Comparison of ENCODE assay signal across 29 mouse cellular contexts in the genomic region with DNA sequence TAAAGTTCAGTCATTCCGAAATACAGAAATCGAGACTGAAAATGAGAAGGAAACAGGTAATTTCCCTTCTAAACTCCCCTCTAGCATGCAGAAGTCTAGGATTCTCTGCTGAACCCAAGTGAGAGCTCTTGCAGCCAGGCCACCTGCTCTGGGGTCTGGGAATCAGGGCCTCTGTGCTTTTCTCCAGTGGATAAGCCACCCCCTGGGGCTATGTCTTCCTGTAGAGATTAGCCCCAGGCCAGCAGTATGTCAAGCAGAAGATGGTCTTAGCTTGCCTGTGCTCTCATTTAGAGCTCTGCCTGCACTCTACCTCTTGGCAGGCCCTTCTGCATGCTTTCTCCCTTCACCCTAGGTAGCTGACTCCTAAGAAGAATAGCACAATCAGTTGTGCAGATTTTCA.
"Had no signal": no experiment of that assay in that cellular context is flagged by ENCODE, and none has a peak within 500 bp of the region (broad histone marks: within the 10 kb centered on the region; RNA-seq: fewer than 3 reads in every experiment).

No protein-coding gene starts in this region.

- ATAC-seq: hindbrain, embryonic 16.5 days; inflammation-experienced regulatory T-cells, adult 6 months; intestine, embryonic 15.5 days; liver, embryonic 12.5 days had no signal

- H3K36me3 ChIP-seq: heart, embryonic 10.5 days; heart, embryonic 12.5 days; hindbrain, embryonic 10.5 days; hindbrain, embryonic 12.5 days; intestine, embryonic 15.5 days; kidney, embryonic 15.5 days; limb, embryonic 13.5 days; limb, embryonic 15.5 days; liver, embryonic 12.5 days had no signal

- H3K27ac ChIP-seq: gastrocnemius, adult 2 months; heart, embryonic 10.5 days; hindbrain, embryonic 10.5 days; hindbrain, embryonic 12.5 days; hindbrain, embryonic 14.5 days; intestine, embryonic 15.5 days; kidney, embryonic 15.5 days; kidney, postnatal 0 days; left cerebral cortex, adult 2 months; limb, embryonic 13.5 days; limb, embryonic 15.5 days; liver, embryonic 12.5 days; liver, embryonic 14.5 days had no signal

- H3K27me3 ChIP-seq: heart, embryonic 12.5 days; hindbrain, embryonic 12.5 days; intestine, embryonic 15.5 days; kidney, embryonic 15.5 days; limb, embryonic 13.5 days; limb, embryonic 15.5 days; liver, embryonic 12.5 days had no signal

- H3K4me2 ChIP-seq: heart, embryonic 12.5 days; hindbrain, embryonic 12.5 days; hindbrain, embryonic 14.5 days; intestine, embryonic 15.5 days; kidney, embryonic 15.5 days; limb, embryonic 13.5 days; limb, embryonic 15.5 days; liver, embryonic 12.5 days had no signal

- H3K9ac ChIP-seq: heart, embryonic 12.5 days; hindbrain, embryonic 12.5 days; hindbrain, embryonic 14.5 days; intestine, embryonic 15.5 days; kidney, embryonic 15.5 days; limb, embryonic 13.5 days; limb, embryonic 15.5 days; liver, embryonic 12.5 days; liver, embryonic 14.5 days had no signal

- H3K4me1 ChIP-seq: heart, embryonic 10.5 days; heart, embryonic 12.5 days; hindbrain, embryonic 12.5 days; intestine, embryonic 15.5 days; limb, embryonic 13.5 days; limb, embryonic 15.5 days; liver, embryonic 12.5 days had no signal

- H3K9me3 ChIP-seq: heart, embryonic 10.5 days; heart, embryonic 12.5 days; hindbrain, embryonic 10.5 days; hindbrain, embryonic 12.5 days; intestine, embryonic 15.5 days; kidney, embryonic 15.5 days; limb, embryonic 13.5 days; limb, embryonic 15.5 days; liver, embryonic 12.5 days had no signal

- H3K4me3 ChIP-seq: gastrocnemius, adult 2 months; heart, embryonic 10.5 days; heart, embryonic 12.5 days; hindbrain, embryonic 10.5 days; hindbrain, embryonic 12.5 days; intestine, embryonic 15.5 days; kidney, embryonic 15.5 days; left cerebral cortex, adult 2 months; limb, embryonic 13.5 days; limb, embryonic 15.5 days; liver, embryonic 12.5 days had no signal

- DNase-seq: gastrocnemius, adult 2 months; gastrocnemius, postnatal 10 days; gastrocnemius, postnatal 25 days; heart, adult 18-20 months; heart, postnatal 10 days; heart, postnatal 4 days; kidney, adult 11 months; kidney, adult 2 months; kidney, adult 9 months; kidney, postnatal 14 days; kidney, postnatal 36 days; layer of hippocampus, adult 9-11 months; layer of hippocampus, postnatal 36 days; left cerebral cortex, postnatal 4 days had no signal
